Mouse (Mus musculus): ENCODE results near the gene Cdh15.

Gene Cdh15

DNA sequence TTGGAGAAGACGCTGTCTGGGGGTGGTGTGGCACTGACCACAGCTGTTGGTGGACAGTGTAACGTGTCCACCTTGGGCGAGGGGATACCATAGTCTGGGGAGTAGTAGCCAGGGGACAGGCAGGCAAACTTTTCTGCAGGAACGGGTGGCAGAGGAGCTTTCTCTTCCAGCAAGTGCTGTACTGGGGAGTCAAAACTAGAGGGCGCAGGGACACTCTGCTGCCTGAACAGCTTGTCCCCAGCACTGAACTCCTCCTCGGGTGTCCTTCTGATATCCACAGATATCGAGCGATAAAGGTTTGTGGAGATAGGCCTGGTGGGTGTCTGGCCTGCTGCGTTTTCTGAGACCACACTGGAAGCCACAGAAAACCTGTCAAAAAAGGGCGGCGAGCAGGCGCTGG lies 43.7 kb downstream of the Cdh15 start:
- no peak for DNase-seq (ENCODE audit: low read depth)

DNA sequence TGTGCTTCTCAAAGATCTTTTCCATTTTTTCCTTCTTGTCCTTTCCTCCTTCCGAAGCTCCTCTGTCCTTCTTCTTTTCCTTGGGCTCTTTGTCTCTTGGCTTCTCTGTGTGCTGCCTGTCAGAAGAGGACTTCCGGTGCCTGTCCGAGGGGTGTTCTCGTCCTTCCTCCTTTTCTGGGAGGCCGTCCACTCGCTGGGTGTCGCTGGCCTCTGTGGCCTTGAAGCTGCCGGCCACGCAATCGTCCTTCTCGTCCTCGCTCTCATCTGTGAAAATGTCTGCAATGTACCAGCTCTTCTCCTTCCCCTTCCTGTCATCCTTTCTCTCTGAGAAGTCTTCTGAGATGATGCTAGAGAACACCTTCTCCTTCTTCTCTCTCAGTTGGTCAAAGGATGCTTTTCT lies 45.7 kb downstream of the Cdh15 start:
- no peak for DNase-seq (ENCODE audit: low read depth)

GRCm38 (mm10) chr8:122896317-122896716 lies 48.6 kb downstream of the Cdh15 start:
- no peak for DNase-seq (ENCODE audit: low read depth)

DNA sequence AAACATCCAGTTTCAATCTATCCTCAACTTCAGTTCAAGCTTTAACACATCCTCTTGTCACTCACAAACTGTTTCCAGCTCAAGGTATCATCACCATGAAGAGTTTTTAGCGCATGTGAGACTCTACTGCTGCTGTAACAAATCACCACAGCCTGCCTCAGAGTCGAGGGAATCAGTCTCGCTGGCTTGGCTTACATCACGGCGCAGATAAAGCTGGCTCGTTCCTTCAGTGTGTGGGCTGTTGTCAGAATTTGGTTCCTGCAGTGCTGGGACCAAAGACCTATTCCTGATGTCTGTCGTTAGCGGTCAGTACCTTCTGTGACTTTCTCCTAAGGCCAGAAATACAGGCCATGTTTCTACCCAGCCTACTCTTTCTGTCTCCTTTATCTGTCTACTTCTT lies 49.4 kb downstream of the Cdh15 start:
- no peak for DNase-seq (ENCODE audit: low read depth)

- no peak for DNase-seq (ENCODE audit: low read depth)
Measured at GRCm38 (mm10) chr8:122898018-122898417, 50.3 kb downstream of the Cdh15 start.

DNA sequence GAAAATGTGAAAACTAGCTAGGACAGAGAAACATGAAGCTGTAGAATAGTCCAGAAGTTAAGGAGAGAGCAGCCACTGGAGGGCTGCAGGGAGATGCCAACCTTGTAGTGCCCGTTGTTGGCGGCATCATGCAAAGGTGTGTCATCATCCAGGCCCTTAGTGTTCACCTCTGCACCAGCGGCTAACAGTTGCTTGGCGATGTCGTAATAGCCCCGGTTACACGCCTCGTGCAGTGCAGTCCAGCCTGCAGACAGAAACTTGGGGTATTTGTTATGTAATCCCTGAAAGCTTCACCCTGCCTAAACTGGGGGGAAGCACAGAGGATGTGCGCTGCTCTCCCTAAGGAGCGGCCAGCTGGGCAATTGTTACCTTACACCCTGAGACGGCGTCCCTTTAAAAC lies 50.7 kb downstream of the Cdh15 start:
- no peak for DNase-seq (ENCODE audit: low read depth)

- no peak for DNase-seq (ENCODE audit: low read depth)
Measured at GRCm38 (mm10) chr8:122899085-122899484, 51.3 kb downstream of the Cdh15 start.

DNA sequence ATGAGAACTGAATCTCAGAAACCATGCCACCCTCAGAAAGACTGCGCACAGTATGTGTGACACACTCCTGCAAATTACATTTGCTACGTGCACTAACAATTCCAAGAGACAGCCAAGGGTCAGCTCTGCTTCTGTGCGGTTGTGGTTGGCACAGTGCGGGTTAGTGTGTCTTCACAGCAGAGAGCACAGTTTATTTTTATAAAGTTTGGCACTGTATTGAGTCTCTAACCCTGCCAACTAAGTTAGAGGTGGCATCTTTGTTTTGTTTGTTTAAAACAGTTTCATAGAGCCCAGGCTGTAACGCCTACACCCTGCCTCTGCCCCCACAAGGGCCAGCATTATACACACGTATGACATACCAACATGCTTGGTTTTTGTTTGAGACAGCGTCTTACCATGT lies 53.7 kb downstream of the Cdh15 start:
- DNase-seq (ENCODE audit: low read depth) = no peak

DNA sequence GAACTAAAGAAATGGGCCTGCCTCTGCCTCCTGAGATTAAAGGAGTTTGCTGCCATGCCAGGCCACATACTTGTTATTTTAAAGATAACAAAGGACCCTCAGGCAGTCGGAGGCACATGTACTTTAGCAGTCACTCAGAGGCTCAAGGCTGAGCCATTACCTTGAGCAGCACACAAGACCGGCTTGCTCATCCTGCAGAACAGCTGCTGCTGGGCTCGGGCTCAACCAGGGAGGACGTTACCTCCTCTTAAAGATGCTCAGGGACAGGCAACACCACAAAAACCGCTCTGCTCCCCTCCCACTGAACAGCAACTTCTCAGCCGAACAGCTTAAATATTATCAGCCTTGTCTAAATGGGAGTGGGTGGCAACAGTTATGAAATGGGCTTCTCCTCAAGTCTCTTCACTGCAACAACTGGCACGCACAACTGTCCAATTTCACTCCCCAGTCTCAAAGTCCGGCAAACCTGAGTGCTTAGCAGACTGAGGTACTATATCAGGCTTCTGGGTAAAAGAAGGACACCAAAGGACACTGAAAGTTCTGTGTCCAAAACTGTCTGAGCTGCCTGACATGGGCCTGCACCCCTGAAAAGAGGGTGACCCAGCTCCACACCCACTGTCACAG lies 54.2 kb downstream of the Cdh15 start:
- no peak for DNase-seq (ENCODE audit: low read depth)

GRCm38 (mm10) chr8:122902581-122902980 lies 54.8 kb downstream of the Cdh15 start:
- DNase-seq (ENCODE audit: low read depth) = no peak

DNA sequence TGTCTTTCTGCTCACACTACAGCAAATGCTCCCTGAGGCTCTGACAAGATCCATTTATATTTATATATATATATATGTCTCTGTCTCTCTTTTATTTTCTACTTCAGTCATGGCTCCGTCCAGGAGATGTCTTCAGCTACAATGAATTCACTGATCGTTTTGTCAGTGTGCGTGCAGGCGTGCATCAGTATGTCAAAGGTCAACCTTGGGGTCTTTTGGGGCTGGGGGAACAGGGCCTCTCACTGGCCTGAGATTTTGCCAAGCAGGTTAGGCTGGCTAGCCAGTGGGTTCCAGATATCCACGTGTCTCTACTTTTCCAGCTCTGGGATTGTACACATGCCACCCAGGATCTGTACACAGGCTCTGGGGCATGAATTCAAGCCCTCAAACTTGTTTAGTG lies 55.2 kb downstream of the Cdh15 start:
- no peak for DNase-seq (ENCODE audit: low read depth)

- no peak for DNase-seq (ENCODE audit: low read depth)
Measured at GRCm38 (mm10) chr8:122904496-122904895, 56.7 kb downstream of the Cdh15 start.

- no peak for DNase-seq (ENCODE audit: low read depth)
Measured at GRCm38 (mm10) chr8:122905346-122905745, 57.6 kb downstream of the Cdh15 start.

GRCm38 (mm10) chr8:122906463-122907021 lies 58.8 kb downstream of the Cdh15 start:
- DNase-seq (ENCODE audit: low read depth) = peak; percentile 92

DNA sequence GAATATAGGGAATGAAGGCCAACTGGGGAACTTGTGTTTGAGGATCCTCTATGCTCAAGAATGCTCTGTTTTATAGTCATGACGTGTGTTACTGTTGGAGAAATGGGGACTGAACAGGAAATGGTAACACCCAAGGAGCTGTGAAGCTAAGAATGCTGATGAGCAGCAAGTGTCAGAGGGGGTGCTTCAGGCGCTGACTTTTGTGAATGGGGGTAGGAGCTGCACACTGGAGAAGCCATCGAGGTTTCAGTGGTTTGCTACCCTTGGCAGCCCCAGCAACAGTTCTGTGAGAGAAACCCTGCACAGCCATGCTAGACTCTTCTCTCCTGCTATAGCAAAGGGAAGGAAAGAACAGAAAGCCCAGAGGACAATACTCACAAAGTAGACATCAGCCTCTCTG lies 64.4 kb downstream of the Cdh15 start:
- DNase-seq (ENCODE audit: low read depth) = peak; percentile 37

DNA sequence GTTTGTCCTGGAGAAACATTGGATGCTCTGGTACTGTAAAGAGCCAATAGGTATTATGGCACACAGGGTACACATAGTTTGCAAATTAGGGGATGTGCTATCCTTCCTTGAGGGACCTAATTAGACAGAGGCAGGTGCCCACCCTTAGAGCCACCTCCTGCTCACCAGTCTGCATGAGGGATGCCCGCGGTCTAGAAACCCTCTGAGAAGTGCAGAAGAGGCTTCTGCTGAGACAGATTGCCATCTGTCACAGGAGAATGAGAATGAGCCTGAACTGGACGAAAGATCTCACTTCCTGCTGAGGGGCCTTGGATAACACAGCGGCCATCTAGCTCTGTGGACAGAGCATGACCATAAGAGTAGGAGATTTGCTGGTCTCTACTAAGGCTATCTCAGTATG lies 65.1 kb downstream of the Cdh15 start:
- no peak for DNase-seq (ENCODE audit: low read depth)

- DNase-seq (ENCODE audit: low read depth) = no peak
Measured at GRCm38 (mm10) chr8:122916766-122917165, 69.0 kb downstream of the Cdh15 start.

Data from naive thymus-derived CD4-positive, alpha-beta T cell, adult 2 months (primary cell).